ENCODE assay signal across 25 mouse cellular contexts in genomic region chr10:81151261-81151660, GRCm38 (mm10). TPM values are rescaled to one million over a fixed set of nuclear protein-coding genes. Genes with fewer than 3 reads are reported as not detected.
DNase-seq lines count a peak whose midpoint lies in the region; ATAC-seq and TF ChIP-seq lines count a peak whose summit lies in the region.
"Had no signal": no experiment of that assay in that cellular context is flagged by ENCODE, and none has a peak within 500 bp of the region (broad histone marks: within the 10 kb centered on the region; RNA-seq: fewer than 3 reads in every experiment).

No protein-coding gene starts in this region.

- TF ChIP-seq CTCF in CH12.LX (conservative IDR thresholded peaks at IDR 0.05 in 1 of 2, IDR thresholded peaks at IDR 0.05 in 1 of 2; ENCODE audit: low read depth in 2 of 2, low read length in 2 of 2), result no peak
- TF ChIP-seq CTCF in MEL (IDR thresholded peaks at IDR 0.05 in 2 of 3, conservative IDR thresholded peaks at IDR 0.05 in 1 of 3; ENCODE audit: control insufficient read depth in 1 of 3, insufficient read depth in 1 of 3, low read depth in 2 of 3, low read length in 3 of 3, poor library complexity in 1 of 3, severe bottlenecking in 1 of 3), result no peak
- TF ChIP-seq CTCF in gastrocnemius, adult 2 months (IDR thresholded peaks at IDR 0.05), result no peak

- DNase-seq in CH12.LX (ENCODE audit: extremely low read depth), result no peak
- DNase-seq in MEL (ENCODE audit: low read depth, low spot score), result no peak
- DNase-seq in gastrocnemius, adult 2 months, result no peak
- no peak for DNase-seq in left cerebral cortex, adult 11 months (ENCODE audit: low spot score)
- DNase-seq: adrenal gland, adult 2 months; adrenal gland, postnatal 10 days; adrenal gland, postnatal 25 days; cerebellum, adult 11 months; cerebellum, adult 18-20 months; cerebellum, adult 8-10 months; cerebellum, adult 9-11 months; cerebellum, postnatal 14 days; forebrain, postnatal 0 days had no signal

- TF ChIP-seq POLR2A in CH12.LX (IDR thresholded peaks at IDR 0.05; ENCODE audit: low read depth, low read length) (no peak), MEL (IDR thresholded peaks at IDR 0.05; ENCODE audit: control insufficient read depth in 1 of 2, insufficient read depth in 1 of 2, low read depth in 1 of 2, low read length in 2 of 2, poor library complexity in 1 of 2) (peak in 1 of 2 experiments; percentile 37; a peak in 1 of 4 replicates)

- TF ChIP-seq RAD21 in CH12.LX (IDR thresholded peaks at IDR 0.05; ENCODE audit: low read depth, low read length) (no peak), MEL (IDR thresholded peaks at IDR 0.05; ENCODE audit: low read depth, low read length) (no peak)

- peaks cover 78% of the 10 kb centered on the region for H3K4me1 ChIP-seq in megakaryocyte, embryonic 14.5 days
- H3K4me1 ChIP-seq in CH12.LX (ENCODE audit: control insufficient read depth in 1 of 2, insufficient read depth in 2 of 2) (peaks cover 0 to 70% of the 10 kb centered on the region in 2 experiments; a peak in 2 of 4 replicates), MEL (ENCODE audit: control insufficient read depth in 1 of 2, insufficient read depth in 2 of 2, low read length in 2 of 2) (no peaks in the 10 kb centered on the region)
- H3K4me1 ChIP-seq: embryonic facial prominence, embryonic 12.5 days; forebrain, embryonic 13.5 days; forebrain, embryonic 15.5 days had no signal

- H3K27ac ChIP-seq in CH12.LX (ENCODE audit: insufficient read depth, low read depth) (no peak overlapping the region), MEL (ENCODE audit: control insufficient read depth, low read depth, low read length) (no peak overlapping the region)
- no peak overlapping the region for H3K27ac ChIP-seq in gastrocnemius, adult 2 months
- H3K27ac ChIP-seq: embryonic facial prominence, embryonic 10.5 days; embryonic facial prominence, embryonic 12.5 days; forebrain, embryonic 13.5 days; forebrain, embryonic 15.5 days had no signal

- peak overlapping the region; percentile 33 for H3K4me3 ChIP-seq in megakaryocyte, embryonic 14.5 days (replicated peaks)
- H3K4me3 ChIP-seq in CH12.LX (replicated peaks in 1 of 3; ENCODE audit: low read depth in 2 of 3, low read length in 2 of 3, poor library complexity in 1 of 3) (no peak overlapping the region), MEL (ENCODE audit: control insufficient read depth in 1 of 2, insufficient read depth in 1 of 2, low read depth in 2 of 2, low read length in 2 of 2) (no peak overlapping the region)
- H3K4me3 ChIP-seq in gastrocnemius, adult 2 months, result no peak overlapping the region
- H3K4me3 ChIP-seq: embryonic facial prominence, embryonic 10.5 days; embryonic facial prominence, embryonic 12.5 days; forebrain, embryonic 13.5 days; forebrain, embryonic 15.5 days had no signal

- H3K4me2 ChIP-seq in CH12.LX (ENCODE audit: insufficient read depth, low read depth, poor library complexity, severe bottlenecking), result no peak overlapping the region
- H3K4me2 ChIP-seq: embryonic facial prominence, embryonic 12.5 days; forebrain, embryonic 13.5 days; forebrain, embryonic 15.5 days had no signal

- peaks cover 26% of the 10 kb centered on the region for H3K79me2 ChIP-seq in CH12.LX (replicated peaks; ENCODE audit: control insufficient read depth, extremely low read depth, insufficient read depth, poor library complexity, severe bottlenecking)
- peaks cover 14% of the 10 kb centered on the region for H3K79me2 ChIP-seq in MEL (ENCODE audit: control insufficient read depth, insufficient read depth, low read length, poor library complexity)

- dilution Hi-C loops in CH12.LX (cut with MboI; ENCODE audit: extremely low pct_ligation_motif_present, extremely low pct_unique_long_range_greater_than_20kb, low sequenced_read_pairs), result no loop called here

- intact Hi-C loops in gastrocnemius, adult 2 months (cut with DNase I), result no loop called here

- ATAC-seq in megakaryocyte, adult 5-6 weeks (ENCODE audit: poor library complexity, severe bottlenecking), result no peak
- ATAC-seq: forebrain, embryonic 13.5 days; forebrain, embryonic 15.5 days; forebrain, postnatal 0 days had no signal

- H3K9me3 ChIP-seq in megakaryocyte, embryonic 14.5 days, result no peaks in the 10 kb centered on the region
- H3K9me3 ChIP-seq in CH12.LX (replicated peaks; ENCODE audit: low read length) (no peaks in the 10 kb centered on the region), MEL (replicated peaks; ENCODE audit: insufficient read depth, low read length) (no peaks in the 10 kb centered on the region)
- H3K9me3 ChIP-seq: embryonic facial prominence, embryonic 10.5 days; embryonic facial prominence, embryonic 12.5 days; forebrain, embryonic 13.5 days; forebrain, embryonic 15.5 days had no signal

- TF ChIP-seq EP300 in CH12.LX (IDR thresholded peaks at IDR 0.05; ENCODE audit: low read length) (no peak), MEL (IDR thresholded peaks at IDR 0.05; ENCODE audit: low read depth in 1 of 2, low read length in 2 of 2) (no peak)

- no peaks in the 10 kb centered on the region for H3K27me3 ChIP-seq in megakaryocyte, embryonic 14.5 days (replicated peaks)
- H3K27me3 ChIP-seq in CH12.LX (replicated peaks) (no peaks in the 10 kb centered on the region), MEL (ENCODE audit: control insufficient read depth in 1 of 2, insufficient read depth in 2 of 2, low read length in 2 of 2) (no peaks in the 10 kb centered on the region)
- H3K27me3 ChIP-seq: embryonic facial prominence, embryonic 12.5 days; forebrain, embryonic 13.5 days; forebrain, embryonic 15.5 days had no signal

- in situ Hi-C loops in CH12.LX (cut with MboI; ENCODE audit: low pct_ligation_motif_present, low pct_unique_long_range_greater_than_20kb, low sequenced_read_pairs), result no loop called here

- H3K9ac ChIP-seq in CH12.LX (ENCODE audit: insufficient read depth, low read depth), result no peak overlapping the region
- H3K9ac ChIP-seq in MEL (ENCODE audit: control insufficient read depth, low read depth, low read length, poor library complexity, severe bottlenecking), result no peak overlapping the region
- H3K9ac ChIP-seq: embryonic facial prominence, embryonic 12.5 days; forebrain, embryonic 13.5 days; forebrain, embryonic 15.5 days; forebrain, postnatal 0 days had no signal

- peaks cover 93% of the 10 kb centered on the region for H3K36me3 ChIP-seq in megakaryocyte, embryonic 14.5 days (replicated peaks; ENCODE audit: low read length)
- H3K36me3 ChIP-seq in CH12.LX (replicated peaks in 1 of 2; ENCODE audit: control insufficient read depth in 1 of 2, insufficient read depth in 1 of 2, low read length in 1 of 2) (peaks cover 68 to 83% of the 10 kb centered on the region in 2 experiments), MEL (ENCODE audit: control insufficient read depth in 1 of 2, insufficient read depth in 2 of 2, low read length in 2 of 2) (peaks cover 0 to 13% of the 10 kb centered on the region in 2 experiments; a peak in 2 of 4 replicates)

RNA-seq across cellular contexts. Expression of gene Zbtb7a, which starts 16.2 kb away (rescaled TPM):
- 100.0 and 136 TPM in 2 replicates for polyA plus RNA-seq in megakaryocyte, embryonic 14.5 days (2012; ENCODE audit: insufficient read depth, low replicate concordance)
- total RNA-seq in megakaryocyte, adult 5-6 weeks (2015), result 25.0 and 27.0 TPM in 2 replicates
- total RNA-seq in megakaryocyte, adult 5-6 weeks (2017), result 8.8 and 14.5 TPM in 2 replicates
- total RNA-seq in CH12.LX (2012; rRNA removed) (15.3 and 18.2 TPM in 2 replicates), CH12.LX (2014; rRNA removed) (3.0 TPM in 2 replicates), MEL (2012; rRNA removed) (23.8 and 25.3 TPM in 2 replicates)
- polyA plus RNA-seq in CH12.LX (2012; ENCODE audit: insufficient read length, low read depth) (20.1 and 21.3 TPM in 2 replicates), MEL (2012; ENCODE audit: insufficient read depth in 1 of 2, insufficient read length in 2 of 2, low read depth in 1 of 2, low replicate concordance in 2 of 2, missing spikeins in 1 of 2) (10 to 100 TPM; 40.6 to 45.4 TPM)
- 10 to 100 TPM; 23.3 to 25.9 TPM for total RNA-seq in gastrocnemius, adult 2 months (2021)

RNA-seq across cellular contexts. Expression of gene Pias4, which starts 16.5 kb away (rescaled TPM):
- polyA plus RNA-seq in megakaryocyte, embryonic 14.5 days (2012; ENCODE audit: insufficient read depth, low replicate concordance), result 95.2 and 184 TPM in 2 replicates
- 10.1 and 13.7 TPM in 2 replicates for total RNA-seq in megakaryocyte, adult 5-6 weeks (2015)
- 12.9 and 13.3 TPM in 2 replicates for total RNA-seq in megakaryocyte, adult 5-6 weeks (2017)
- total RNA-seq in CH12.LX (2012; rRNA removed), result 24.3 and 26.6 TPM in 2 replicates
- 13.6 and 15.3 TPM in 2 replicates for total RNA-seq in CH12.LX (2014; rRNA removed)
- polyA plus RNA-seq in CH12.LX (2012; ENCODE audit: insufficient read length, low read depth), result 26.5 and 33.5 TPM in 2 replicates
- total RNA-seq in MEL (2012; rRNA removed), result 19.5 and 21.0 TPM in 2 replicates
- polyA plus RNA-seq in MEL (2012; ENCODE audit: insufficient read depth in 1 of 2, insufficient read length in 2 of 2, low read depth in 1 of 2, low replicate concordance in 2 of 2, missing spikeins in 1 of 2), result 10 to 100 TPM in 1 of 2 experiments, not detected in 1; 40.4 TPM
- total RNA-seq in gastrocnemius, adult 2 months (2021), result 10 to 100 TPM; 15.7 to 16.2 TPM

RNA-seq across cellular contexts. Expression of gene Eef2, which starts 25.2 kb away (rescaled TPM):
- 439 and 1,295 TPM in 2 replicates for polyA plus RNA-seq in megakaryocyte, embryonic 14.5 days (2012; ENCODE audit: insufficient read depth, low replicate concordance)
- 394 and 408 TPM in 2 replicates for total RNA-seq in megakaryocyte, adult 5-6 weeks (2015)
- total RNA-seq in megakaryocyte, adult 5-6 weeks (2017), result 983 and 1,066 TPM in 2 replicates
- total RNA-seq in CH12.LX (2012; rRNA removed) (3,382 and 4,660 TPM in 2 replicates), CH12.LX (2014; rRNA removed) (1,528 and 1,752 TPM in 2 replicates), MEL (2012; rRNA removed) (2,850 and 2,863 TPM in 2 replicates)
- polyA plus RNA-seq in CH12.LX (2012; ENCODE audit: insufficient read length, low read depth) (2,532 and 2,649 TPM in 2 replicates), MEL (2012; ENCODE audit: insufficient read depth in 1 of 2, insufficient read length in 2 of 2, low read depth in 1 of 2, low replicate concordance in 2 of 2, missing spikeins in 1 of 2) (1,000 to 10,000 TPM; 3,442 to 4,586 TPM)
- total RNA-seq in gastrocnemius, adult 2 months (2021), result 1,000 to 10,000 TPM; 1,128 to 1,335 TPM

RNA-seq across cellular contexts. Expression of gene Dapk3, which starts 31.5 kb away (rescaled TPM):
- polyA plus RNA-seq in megakaryocyte, embryonic 14.5 days (2012; ENCODE audit: insufficient read depth, low replicate concordance), result 168 TPM in 2 replicates
- 9.8 and 12.7 TPM in 2 replicates for total RNA-seq in megakaryocyte, adult 5-6 weeks (2015)
- 27.5 and 36.6 TPM in 2 replicates for total RNA-seq in megakaryocyte, adult 5-6 weeks (2017)
- total RNA-seq in CH12.LX (2012; rRNA removed) (43.9 and 46.2 TPM in 2 replicates), CH12.LX (2014; rRNA removed) (25.4 and 27.5 TPM in 2 replicates), MEL (2012; rRNA removed) (42.3 and 49.2 TPM in 2 replicates)
- polyA plus RNA-seq in CH12.LX (2012; ENCODE audit: insufficient read length, low read depth) (39.5 and 44.5 TPM in 2 replicates), MEL (2012; ENCODE audit: insufficient read depth in 1 of 2, insufficient read length in 2 of 2, low read depth in 1 of 2, low replicate concordance in 2 of 2, missing spikeins in 1 of 2) (10 to 100 TPM in 1 of 2 experiments, not detected in 1; 79.1 TPM)
- 10 to 100 TPM; 22.1 to 24.9 TPM for total RNA-seq in gastrocnemius, adult 2 months (2021)

RNA-seq across cellular contexts. Expression of gene 4930442H23Rik, which starts 32.4 kb away (rescaled TPM):
- not detected in 2 replicates for polyA plus RNA-seq in megakaryocyte, embryonic 14.5 days (2012; ENCODE audit: insufficient read depth, low replicate concordance)
- total RNA-seq in megakaryocyte, adult 5-6 weeks (2015), result not detected in 2 replicates
- not detected in 2 replicates for total RNA-seq in megakaryocyte, adult 5-6 weeks (2017)
- total RNA-seq in CH12.LX (2012; rRNA removed), result 0.29 TPM in 1 of 2 replicates, not detected in the other
- not detected in 2 replicates for total RNA-seq in CH12.LX (2014; rRNA removed)
- polyA plus RNA-seq in CH12.LX (2012; ENCODE audit: insufficient read length, low read depth), result 0.27 and 0.35 TPM in 2 replicates
- 0.13 and 0.31 TPM in 2 replicates for total RNA-seq in MEL (2012; rRNA removed)
- under 1 TPM in 1 of 2 experiments, not detected in 1; 0.42 TPM for polyA plus RNA-seq in MEL (2012; ENCODE audit: insufficient read depth in 1 of 2, insufficient read length in 2 of 2, low read depth in 1 of 2, low replicate concordance in 2 of 2, missing spikeins in 1 of 2)
- total RNA-seq in gastrocnemius, adult 2 months (2021), result not detected
- total RNA-seq: adrenal gland, adult 2 months; adrenal gland, postnatal 10 days; adrenal gland, postnatal 25 days; adrenal gland, postnatal 4 days; forebrain, postnatal 0 days; G1E had no signal
- polyA plus RNA-seq: brain, embryonic 14.5 days; cortical plate, adult 2 months; embryonic facial prominence, embryonic 10.5 days; embryonic facial prominence, embryonic 12.5 days; embryonic facial prominence, embryonic 14.5 days; forebrain, embryonic 11.5 days; forebrain, embryonic 13.5 days; G1E had no signal
